Comparison of ENCODE assay signal across 23 mouse cellular contexts in the genomic region with DNA sequence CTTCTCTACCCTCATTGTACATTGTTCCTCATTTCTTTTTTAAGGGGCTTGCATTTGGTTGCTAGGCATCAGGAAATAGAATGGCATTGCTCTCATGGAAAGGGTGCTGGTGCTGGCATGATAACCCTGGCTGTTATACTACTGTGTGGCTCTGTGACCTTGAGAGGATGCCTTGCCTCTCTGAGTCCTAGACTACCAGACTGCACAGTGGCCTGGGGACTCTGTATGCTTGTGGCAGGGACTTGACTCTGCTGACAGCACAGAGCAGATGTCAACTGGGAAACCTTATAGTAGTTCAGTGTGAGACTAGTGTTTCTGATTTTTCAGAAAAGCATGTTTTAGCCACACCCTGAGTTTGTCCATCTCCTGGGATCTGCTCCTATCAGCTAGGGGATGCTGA.
A peak's percentile ranks its signal among the peaks of the same experiment; 100 is the strongest.
DNase-seq lines count a peak whose midpoint lies in the region; ATAC-seq lines count a peak whose summit lies in the region.
"Had no signal": no experiment of that assay in that cellular context is flagged by ENCODE, and none has a peak within 500 bp of the region (broad histone marks: within the 10 kb centered on the region; RNA-seq: fewer than 3 reads in every experiment).

No protein-coding gene starts in this region.

- H3K27ac ChIP-seq in embryonic facial prominence, embryonic 12.5 days, result no peak overlapping the region
- H3K27ac ChIP-seq in embryonic facial prominence, embryonic 10.5 days (replicated peaks), result no peak overlapping the region
- H3K27ac ChIP-seq in midbrain, embryonic 11.5 days (ENCODE audit: low read depth, low read length), result no peak overlapping the region
- no peak overlapping the region for H3K27ac ChIP-seq in midbrain, embryonic 15.5 days
- no peak overlapping the region for H3K27ac ChIP-seq in hindbrain, embryonic 11.5 days (ENCODE audit: low read depth, low read length)
- no peak overlapping the region for H3K27ac ChIP-seq in neural tube, embryonic 13.5 days (replicated peaks)
- H3K27ac ChIP-seq in intestine, embryonic 15.5 days, result no peak overlapping the region
- H3K27ac ChIP-seq: embryonic facial prominence, embryonic 13.5 days had no signal

- H3K9ac ChIP-seq in embryonic facial prominence, embryonic 12.5 days, result no peak overlapping the region
- no peak overlapping the region for H3K9ac ChIP-seq in midbrain, embryonic 11.5 days (ENCODE audit: low read length)
- H3K9ac ChIP-seq in midbrain, embryonic 15.5 days, result no peak overlapping the region
- no peak overlapping the region for H3K9ac ChIP-seq in hindbrain, embryonic 11.5 days (ENCODE audit: low read depth, low read length)
- no peak overlapping the region for H3K9ac ChIP-seq in neural tube, embryonic 13.5 days
- no peak overlapping the region for H3K9ac ChIP-seq in intestine, embryonic 15.5 days
- H3K9ac ChIP-seq: embryonic facial prominence, embryonic 13.5 days had no signal

- H3K4me3 ChIP-seq in embryonic facial prominence, embryonic 12.5 days, result no peak overlapping the region
- no peak overlapping the region for H3K4me3 ChIP-seq in embryonic facial prominence, embryonic 10.5 days
- no peak overlapping the region for H3K4me3 ChIP-seq in midbrain, embryonic 11.5 days (ENCODE audit: low read depth, low read length)
- no peak overlapping the region for H3K4me3 ChIP-seq in midbrain, embryonic 15.5 days
- no peak overlapping the region for H3K4me3 ChIP-seq in hindbrain, embryonic 11.5 days (ENCODE audit: low read depth, low read length)
- H3K4me3 ChIP-seq in neural tube, embryonic 13.5 days, result no peak overlapping the region
- no peak overlapping the region for H3K4me3 ChIP-seq in intestine, embryonic 15.5 days (replicated peaks)
- H3K4me3 ChIP-seq: embryonic facial prominence, embryonic 13.5 days; myocyte had no signal

- no peak overlapping the region for H3K4me2 ChIP-seq in embryonic facial prominence, embryonic 12.5 days (replicated peaks)
- H3K4me2 ChIP-seq in midbrain, embryonic 11.5 days, result no peak overlapping the region
- H3K4me2 ChIP-seq in midbrain, embryonic 15.5 days, result no peak overlapping the region
- no peak overlapping the region for H3K4me2 ChIP-seq in hindbrain, embryonic 11.5 days (replicated peaks; ENCODE audit: low read depth, low read length)
- H3K4me2 ChIP-seq in neural tube, embryonic 13.5 days, result no peak overlapping the region
- no peak overlapping the region for H3K4me2 ChIP-seq in intestine, embryonic 15.5 days (replicated peaks)
- H3K4me2 ChIP-seq: embryonic facial prominence, embryonic 13.5 days; liver, embryonic 11.5 days had no signal

- no peaks in the 10 kb centered on the region for H3K27me3 ChIP-seq in embryonic facial prominence, embryonic 12.5 days
- no peaks in the 10 kb centered on the region for H3K27me3 ChIP-seq in embryonic facial prominence, embryonic 10.5 days (replicated peaks; ENCODE audit: low read depth, poor library complexity, severe bottlenecking)
- no peaks in the 10 kb centered on the region for H3K27me3 ChIP-seq in midbrain, embryonic 11.5 days (ENCODE audit: control insufficient read depth, insufficient read depth, low read length)
- no peaks in the 10 kb centered on the region for H3K27me3 ChIP-seq in midbrain, embryonic 15.5 days (replicated peaks)
- H3K27me3 ChIP-seq in hindbrain, embryonic 11.5 days (ENCODE audit: control insufficient read depth, insufficient read depth, low read length), result no peaks in the 10 kb centered on the region
- no peaks in the 10 kb centered on the region for H3K27me3 ChIP-seq in neural tube, embryonic 13.5 days
- H3K27me3 ChIP-seq in intestine, embryonic 15.5 days (replicated peaks), result no peaks in the 10 kb centered on the region
- H3K27me3 ChIP-seq: embryonic facial prominence, embryonic 13.5 days; Patski had no signal

- ATAC-seq in embryonic facial prominence, embryonic 12.5 days (ENCODE audit: insufficient number of reproducible peaks, insufficient read depth, low FRiP score, low TSS enrichment), result 0 out of 2 replicates have a peak, but pooled peaks have one; percentile 56
- peak; percentile 85 for ATAC-seq in midbrain, embryonic 11.5 days (ENCODE audit: low FRiP score)
- no peak for ATAC-seq in midbrain, embryonic 15.5 days (replicated peaks)
- ATAC-seq in hindbrain, embryonic 11.5 days (ENCODE audit: low FRiP score), result peak; percentile 63
- peak; percentile 51; the same call in 1 of the 2 replicates for ATAC-seq in neural tube, embryonic 13.5 days (ENCODE audit: low read depth)
- no peak for ATAC-seq in intestine, embryonic 15.5 days
- ATAC-seq: CD4-positive, CD25-positive, alpha-beta regulatory T cell, adult 4 months; Patski had no signal

- H3K36me3 ChIP-seq in embryonic facial prominence, embryonic 12.5 days, result no peaks in the 10 kb centered on the region
- no peaks in the 10 kb centered on the region for H3K36me3 ChIP-seq in embryonic facial prominence, embryonic 10.5 days (replicated peaks)
- H3K36me3 ChIP-seq in midbrain, embryonic 11.5 days (ENCODE audit: control insufficient read depth, insufficient read depth, low read length), result no peaks in the 10 kb centered on the region
- no peaks in the 10 kb centered on the region for H3K36me3 ChIP-seq in midbrain, embryonic 15.5 days (replicated peaks)
- H3K36me3 ChIP-seq in hindbrain, embryonic 11.5 days (ENCODE audit: control insufficient read depth, insufficient read depth, low read length), result no peaks in the 10 kb centered on the region
- H3K36me3 ChIP-seq in neural tube, embryonic 13.5 days, result no peaks in the 10 kb centered on the region
- no peaks in the 10 kb centered on the region for H3K36me3 ChIP-seq in intestine, embryonic 15.5 days
- H3K36me3 ChIP-seq: embryonic facial prominence, embryonic 13.5 days had no signal

- no peaks in the 10 kb centered on the region for H3K9me3 ChIP-seq in embryonic facial prominence, embryonic 12.5 days
- H3K9me3 ChIP-seq in embryonic facial prominence, embryonic 10.5 days, result no peaks in the 10 kb centered on the region
- H3K9me3 ChIP-seq in midbrain, embryonic 11.5 days (ENCODE audit: control insufficient read depth, low read length), result no peaks in the 10 kb centered on the region
- H3K9me3 ChIP-seq in midbrain, embryonic 15.5 days, result no peaks in the 10 kb centered on the region
- H3K9me3 ChIP-seq in hindbrain, embryonic 11.5 days (ENCODE audit: control insufficient read depth, low read length), result no peaks in the 10 kb centered on the region
- no peaks in the 10 kb centered on the region for H3K9me3 ChIP-seq in neural tube, embryonic 13.5 days
- H3K9me3 ChIP-seq in intestine, embryonic 15.5 days, result no peaks in the 10 kb centered on the region
- H3K9me3 ChIP-seq: embryonic facial prominence, embryonic 13.5 days had no signal

- no peak for DNase-seq in embryonic facial prominence, embryonic 10.5 days (ENCODE audit: low spot score)
- DNase-seq in midbrain, embryonic 11.5 days (ENCODE audit: low spot score, missing footprints), result peak; percentile 85
- peak; percentile 13 for DNase-seq in hindbrain, embryonic 11.5 days (ENCODE audit: low spot score)
- DNase-seq in cerebellum, postnatal 25 days, result no peak
- DNase-seq: adrenal gland, adult 8-10 months; cerebellum, postnatal 10 days; gastrocnemius, postnatal 10 days; heart, adult 18-20 months; heart, postnatal 36 days; kidney, adult 9 months; kidney, postnatal 36 days; lung, adult 18-20 months; lung, postnatal 14 days; thymus, postnatal 36 days had no signal

- H3K4me1 ChIP-seq in embryonic facial prominence, embryonic 12.5 days, result no peaks in the 10 kb centered on the region
- no peaks in the 10 kb centered on the region for H3K4me1 ChIP-seq in embryonic facial prominence, embryonic 10.5 days
- peaks cover 7% of the 10 kb centered on the region for H3K4me1 ChIP-seq in midbrain, embryonic 11.5 days (ENCODE audit: control insufficient read depth, insufficient read depth, low read length)
- peaks cover 5% of the 10 kb centered on the region; the same call in 1 of the 2 replicates for H3K4me1 ChIP-seq in midbrain, embryonic 15.5 days
- no peaks in the 10 kb centered on the region for H3K4me1 ChIP-seq in hindbrain, embryonic 11.5 days (replicated peaks; ENCODE audit: control insufficient read depth, insufficient read depth, low read length)
- H3K4me1 ChIP-seq in neural tube, embryonic 13.5 days (replicated peaks), result peaks cover 8% of the 10 kb centered on the region
- H3K4me1 ChIP-seq in intestine, embryonic 15.5 days (replicated peaks), result no peaks in the 10 kb centered on the region
- H3K4me1 ChIP-seq: embryonic facial prominence, embryonic 13.5 days had no signal

Comparison
In these comparisons a context has a peak if more than half of its experiments do, and no peak if none do; other contexts are left out.
1. ATAC-seq: peak in embryonic facial prominence, embryonic 12.5 days (single experiment), midbrain, embryonic 11.5 days (single experiment), hindbrain, embryonic 11.5 days (single experiment) and neural tube, embryonic 13.5 days (single experiment); none in midbrain, embryonic 15.5 days (single experiment) and intestine, embryonic 15.5 days (single experiment).
2. DNase-seq: peak in midbrain, embryonic 11.5 days (single experiment) and hindbrain, embryonic 11.5 days (single experiment); none in embryonic facial prominence, embryonic 10.5 days (single experiment) and cerebellum, postnatal 25 days (0 of 2).